Mouse (Mus musculus) lung, postnatal 0 days (tissue): ENCODE measurements around the gene Gm45021. TPM values are rescaled to one million over a fixed set of nuclear protein-coding genes. Genes with fewer than 3 reads are reported as not detected.

Experiments used
- ATAC-seq: fragments of 200-750 bp; cut with Nextera tagmentation; 2 replicates; pipeline ENCODE4 v1.8.0; 2017; ENCODE audit warnings: moderate library complexity
- DNase-seq: peaks from one replicate; pipeline ENCODE4 v3.0.0-alpha.2; 2016; ENCODE audit warnings: low spot score
- H3K27ac ChIP-seq: fragments of 300-500 bp; sonication (generic); 2 replicates; pipeline ENCODE4 v1.5.1; 2014; ENCODE audit warnings: antibody characterized with exemption, mild to moderate bottlenecking, low read length, mixed read lengths
- H3K27me3 ChIP-seq: fragments of 300-500 bp; sonication (generic); replicated peaks from 2 replicates; pipeline ENCODE4 v1.6.1; 2014; ENCODE audit warnings: low read length, mixed read lengths; ENCODE audit not compliant: insufficient read depth
- H3K36me3 ChIP-seq: fragments of 300-500 bp; sonication (generic); 2 replicates; pipeline ENCODE4 v1.6.1; 2014; ENCODE audit warnings: low read length, mixed read lengths; ENCODE audit not compliant: insufficient read depth
- H3K4me1 ChIP-seq: fragments of 300-500 bp; sonication (generic); 2 replicates; pipeline ENCODE4 v1.6.1; 2014; ENCODE audit warnings: antibody characterized with exemption, low read depth, low read length, mixed read lengths; ENCODE audit not compliant: insufficient read depth
- H3K4me2 ChIP-seq: fragments of 300-500 bp; sonication (generic); replicated peaks from 2 replicates; pipeline ENCODE4 v1.6.1; 2014; ENCODE audit warnings: low read depth, mild to moderate bottlenecking, low read length, moderate library complexity, mixed read lengths
- H3K4me3 ChIP-seq: fragments of 300-500 bp; sonication (generic); 2 replicates; pipeline ENCODE4 v1.5.1; 2014; ENCODE audit warnings: low read depth, low read length
- H3K9ac ChIP-seq: fragments of 300-500 bp; sonication (generic); replicated peaks from 2 replicates; pipeline ENCODE4 v1.6.1; 2014; ENCODE audit warnings: low read depth, mild to moderate bottlenecking
- H3K9me3 ChIP-seq: fragments of 300-500 bp; sonication (generic); 2 replicates; pipeline ENCODE4 v1.6.1; 2016; ENCODE audit warnings: low read length, mixed read lengths
- CTCF ChIP-seq: IDR thresholded peaks from 2 replicates; pipeline ENCODE4 v1.5.1; 2016; ENCODE audit warnings: antibody characterized with exemption, mild to moderate bottlenecking
- EP300 ChIP-seq: IDR thresholded peaks from 2 replicates; pipeline ENCODE4 v1.6.1; 2016; ENCODE audit warnings: antibody characterized with exemption, mild to moderate bottlenecking, control low read depth
- WGBS: fragments of 180-500 bp; shearing (Covaris S2); extraction: QIAGEN DNeasy Blood & Tissue Kit; methylation state at CpG from one replicate; pipeline ENCODE4 v1.1.7; 2014; 5-methylcytosine and 5-hydroxymethylcytosine counted together
- polyA plus RNA-seq: library from polyadenylated mRNA; unstranded; fragments of >200 nt; fragmentation: Nextera tagmentation; extraction: Ambion mirVana; gene quantifications from 2 replicates; pipeline ENCODE4 v1.2.1, GENCODE M21; 2015

Gene Gm45021
- polyA plus RNA-seq, 1 experiment from 2014 or later = not detected

DNA sequence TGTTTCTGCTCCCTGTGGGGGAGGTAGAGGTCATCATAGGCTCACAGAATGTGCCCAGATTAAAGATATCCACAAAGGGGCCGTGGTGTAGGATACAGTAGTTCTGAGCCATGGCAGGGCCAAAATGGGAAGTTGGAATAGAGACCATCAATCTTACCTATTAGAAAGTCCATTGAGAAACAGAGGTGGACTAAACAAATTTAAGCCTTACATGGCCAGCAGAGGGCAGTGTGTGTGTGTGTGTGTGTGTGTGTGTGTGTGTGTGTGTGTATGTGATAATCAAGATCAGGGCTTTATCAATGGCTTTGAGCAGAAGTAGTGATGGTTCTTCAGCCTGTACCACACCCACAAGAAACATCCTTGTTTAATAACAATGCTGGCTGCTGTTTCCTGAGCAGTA is 43.1 kb upstream of the Gm45021 start:
- DNase-seq = peak; percentile 27
- Histone ChIP-seq H3K4me2 (no peak overlapping the region), H3K9ac (no peak overlapping the region), H3K36me3 (no peaks in the 10 kb centered on the region), H3K27me3 (no peaks in the 10 kb centered on the region), H3K9me3 (no peaks in the 10 kb centered on the region), H3K4me3 (no peak overlapping the region), H3K4me1 (no peaks in the 10 kb centered on the region), H3K27ac (0 out of 2 replicates have a peak overlapping the region, but pooled peaks have one; percentile 20)
- no peak; the same call in 1 of the 2 replicates for ATAC-seq
- TF ChIP-seq EP300 = 0 out of 2 replicates have a peak, but pooled peaks have one; percentile 12
- TF ChIP-seq CTCF = peak; percentile 85
- WGBS = 45% methylated on average over 1 of the region's 1 CpGs

DNA sequence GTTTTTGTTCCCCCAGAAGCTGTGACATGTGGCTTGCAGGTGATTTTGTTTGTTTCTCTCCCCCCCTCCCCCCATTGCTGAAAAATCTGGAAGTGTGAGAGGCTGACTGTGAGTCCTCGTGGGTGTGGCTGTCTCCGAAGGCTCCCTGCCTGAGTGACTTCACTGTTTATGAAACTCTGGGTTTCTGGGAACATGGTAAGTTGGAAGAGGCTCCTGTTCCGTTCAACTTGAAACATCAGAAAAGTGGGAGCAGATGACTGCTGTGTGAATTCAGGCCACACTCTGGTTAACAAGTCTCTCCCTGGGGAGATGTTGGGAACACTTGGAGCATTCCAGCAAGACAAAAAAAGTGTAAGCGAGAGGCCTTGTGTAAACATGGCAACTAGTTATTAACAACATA is 42.6 kb upstream of the Gm45021 start:
- 45% methylated on average over 4 of the region's 4 CpGs for WGBS
- Histone ChIP-seq H3K27ac (0 out of 2 replicates have a peak overlapping the region, but pooled peaks have one; percentile 20), H3K27me3 (no peaks in the 10 kb centered on the region), H3K4me1 (no peaks in the 10 kb centered on the region), H3K9me3 (no peaks in the 10 kb centered on the region), H3K36me3 (no peaks in the 10 kb centered on the region), H3K4me2 (no peak overlapping the region), H3K4me3 (no peak overlapping the region), H3K9ac (no peak overlapping the region)
- TF ChIP-seq EP300 = no peak
- no peak for TF ChIP-seq CTCF
- DNase-seq (peak; percentile 44), ATAC-seq (peak; percentile 72)

DNA sequence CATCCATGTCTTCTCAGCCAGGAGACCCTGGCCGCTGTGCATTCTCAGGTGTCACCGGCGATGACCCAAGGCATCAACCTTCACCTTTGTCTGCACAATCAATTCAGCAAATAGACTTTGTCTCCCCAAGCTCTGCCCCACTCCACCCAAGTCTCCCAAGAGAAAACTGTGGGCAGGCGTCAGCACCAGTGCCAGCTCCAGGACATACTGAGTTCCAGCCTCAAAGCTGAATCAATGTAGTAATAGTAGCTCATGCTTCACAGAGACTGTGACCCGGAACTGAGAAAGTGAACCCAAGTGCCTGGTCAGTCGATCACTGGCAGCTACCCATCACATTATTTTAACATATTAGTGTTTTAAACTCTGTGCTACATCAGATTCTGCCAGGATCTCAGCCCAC is 41.1 kb upstream of the Gm45021 start:
- Histone ChIP-seq H3K4me2 (no peak overlapping the region), H3K9me3 (no peaks in the 10 kb centered on the region), H3K4me3 (no peak overlapping the region), H3K27ac (no peak overlapping the region), H3K4me1 (no peaks in the 10 kb centered on the region), H3K9ac (no peak overlapping the region), H3K27me3 (no peaks in the 10 kb centered on the region), H3K36me3 (no peaks in the 10 kb centered on the region)
- no peak for TF ChIP-seq EP300
- TF ChIP-seq CTCF = no peak
- 83% methylated on average over 6 of the region's 6 CpGs for WGBS
- DNase-seq (no peak), ATAC-seq (no peak)

DNA sequence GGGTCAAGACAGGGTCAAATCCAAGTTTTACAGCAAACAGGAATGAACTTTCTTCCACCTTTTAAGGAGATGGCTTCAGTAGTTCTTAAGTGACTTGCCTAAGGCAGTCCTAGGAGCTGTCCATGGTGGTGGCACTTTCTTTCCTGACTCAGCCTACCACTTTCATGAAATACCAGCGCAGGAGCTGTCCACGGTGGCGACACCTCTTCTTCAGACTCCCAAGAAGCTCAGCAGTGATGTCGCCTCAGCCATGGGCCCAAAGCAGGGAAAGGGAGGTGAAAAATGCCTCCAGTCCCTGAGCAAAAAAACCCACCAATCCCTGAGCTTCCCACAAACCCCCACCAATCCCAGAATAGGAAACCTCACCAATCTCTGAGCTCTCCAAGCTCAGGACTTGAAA is 36.5 kb upstream of the Gm45021 start:
- Histone ChIP-seq H3K27me3 (no peaks in the 10 kb centered on the region), H3K4me3 (no peak overlapping the region), H3K9ac (no peak overlapping the region), H3K9me3 (no peaks in the 10 kb centered on the region), H3K4me1 (peaks cover 4% of the 10 kb centered on the region; the same call in 1 of the 2 replicates), H3K36me3 (no peaks in the 10 kb centered on the region), H3K27ac (no peak overlapping the region), H3K4me2 (no peak overlapping the region)
- WGBS = 49% methylated on average over 4 of the region's 4 CpGs
- TF ChIP-seq CTCF (no peak), EP300 (no peak)
- peak; percentile 25 for DNase-seq
- no peak for ATAC-seq

DNA sequence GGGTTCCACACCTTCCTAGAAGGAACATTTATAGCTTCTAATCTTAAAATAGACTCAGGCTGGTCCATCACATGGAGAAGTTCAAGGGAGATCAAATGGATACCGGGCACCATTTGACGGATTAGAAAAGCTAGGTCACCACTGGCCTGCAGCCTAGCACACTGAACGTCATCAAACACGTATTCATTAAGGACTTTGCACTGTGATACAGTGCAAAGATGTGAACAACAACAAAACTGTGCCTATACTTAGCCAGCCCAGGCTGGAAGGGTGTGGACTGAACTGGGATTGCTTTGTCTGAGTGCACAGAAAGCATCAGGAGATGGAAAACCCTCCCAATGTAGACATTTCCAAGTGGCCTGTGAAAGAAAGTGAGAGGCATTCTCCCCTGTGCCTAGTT is 35.6 kb upstream of the Gm45021 start:
- H3K27ac ChIP-seq = peak overlapping the region; percentile 94
- 72% methylated on average over 4 of the region's 4 CpGs for WGBS
- DNase-seq = no peak
- no peak for ATAC-seq
- peaks cover 4% of the 10 kb centered on the region; the same call in 1 of the 2 replicates for H3K4me1 ChIP-seq
- no peak for TF ChIP-seq CTCF
- TF ChIP-seq EP300 = no peak
- peak overlapping the region; percentile 61; the same call in 1 of the 2 replicates for H3K4me2 ChIP-seq
- H3K27me3 ChIP-seq = no peaks in the 10 kb centered on the region
- H3K36me3 ChIP-seq = no peaks in the 10 kb centered on the region
- no peak overlapping the region for H3K9ac ChIP-seq
- no peaks in the 10 kb centered on the region for H3K9me3 ChIP-seq
- H3K4me3 ChIP-seq = no peak overlapping the region

DNA sequence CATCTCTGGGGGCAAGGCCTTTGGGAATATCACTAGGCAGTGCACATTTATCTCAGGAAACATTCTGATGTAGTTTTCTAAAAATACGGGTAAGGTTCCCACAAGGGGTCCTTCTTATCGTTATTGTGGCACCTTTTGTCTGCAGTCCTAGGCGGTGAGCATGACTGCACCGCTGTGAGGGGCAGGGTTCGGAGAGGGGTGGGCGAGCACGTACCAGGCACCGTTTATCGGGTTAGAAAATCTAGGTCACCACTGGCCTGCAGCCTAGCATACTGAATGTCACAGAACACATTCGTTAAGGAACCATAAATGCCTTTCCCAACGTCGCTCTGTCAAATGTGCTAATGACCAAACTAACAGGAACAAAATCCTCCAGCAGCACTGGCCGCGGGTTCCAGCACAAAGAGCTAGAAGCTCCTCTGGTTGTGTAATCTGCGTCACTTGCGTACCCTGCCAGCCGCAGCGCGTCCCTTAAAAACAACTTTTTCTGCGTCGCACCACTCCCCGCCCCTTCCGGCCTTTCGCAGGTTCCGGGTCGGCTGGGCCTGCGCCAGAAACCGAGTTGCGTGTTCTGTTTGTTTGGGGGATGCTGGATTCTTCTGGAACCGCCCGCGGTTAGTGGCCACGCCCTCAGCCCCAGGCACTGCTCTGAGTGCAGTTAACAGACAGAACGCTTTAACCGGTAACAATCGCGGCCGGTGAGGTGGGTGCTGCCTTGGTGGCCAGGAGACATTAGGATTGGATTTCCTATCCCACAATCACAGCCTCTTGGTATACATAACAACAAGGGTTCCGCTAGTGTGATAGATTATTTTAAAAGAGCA is 34.9 kb upstream of the Gm45021 start, which contains the start of gene Lrrc61:
Gene Lrrc61 (plus strand): TSS at position 517 of the 824 bp plus-strand sequence.
- H3K9me3 ChIP-seq = no peaks in the 10 kb centered on the region
- WGBS = 1% methylated on average over 39 of the region's 39 CpGs
- DNase-seq (peak; percentile 99), ATAC-seq (peak; percentile 97)
- H3K4me2 ChIP-seq = peak within 1 kb of the TSS; percentile 61
- TF ChIP-seq EP300 (peak; percentile 90), CTCF (no peak)
- H3K4me1 ChIP-seq = peaks cover 4% of the 10 kb centered on the region; the same call in 1 of the 2 replicates
- no peaks in the 10 kb centered on the region for H3K36me3 ChIP-seq
- peak within 1 kb of the TSS; percentile 94 for H3K27ac ChIP-seq
- no peaks in the 10 kb centered on the region for H3K27me3 ChIP-seq
- H3K9ac ChIP-seq = peak within 1 kb of the TSS; percentile 27; the same call in 1 of the 2 replicates
- peak within 1 kb of the TSS; percentile 34 for H3K4me3 ChIP-seq
